Mouse (Mus musculus) liver, embryonic 14.5 days (tissue): ENCODE results near the gene Hibch. TPM values are rescaled to one million over a fixed set of nuclear protein-coding genes. Genes with fewer than 3 reads are reported as not detected.
A peak's percentile ranks its signal among the peaks of the same experiment; 100 is the strongest.

Experiments
- ATAC-seq: fragments of 200-750 bp; cut with Nextera tagmentation; 2 replicates; pipeline ENCODE4 v1.8.0; 2017; ENCODE audit warnings: moderate number of reproducible peaks, mild to moderate bottlenecking, moderate library complexity; ENCODE audit not compliant: insufficient read depth
- DNase-seq, 3 experiments: peaks; one replicate each; pipeline ENCODE4 v3.0.0-alpha.2; 2012 to 2013; ENCODE audit warnings: low read depth in 3 of 3, low spot score in 3 of 3
- H3K27ac ChIP-seq: fragments of 300-500 bp; sonication (generic); 2 replicates; pipeline ENCODE4 v1.5.1; 2014; ENCODE audit warnings: moderate library complexity, mild to moderate bottlenecking, control low read depth, inconsistent platforms
- H3K27me3 ChIP-seq: fragments of 300-500 bp; sonication (generic); 2 replicates; pipeline ENCODE4 v1.6.1; 2014; ENCODE audit warnings: mild to moderate bottlenecking, low read length, moderate library complexity; ENCODE audit not compliant: control insufficient read depth, insufficient read depth
- H3K36me3 ChIP-seq: fragments of 300-500 bp; sonication (generic); replicated peaks from 2 replicates; pipeline ENCODE4 v1.6.1; 2014; ENCODE audit warnings: low read depth; ENCODE audit not compliant: control insufficient read depth, insufficient read depth
- H3K4me1 ChIP-seq, 2 experiments: fragments of 200-500 bp in 1 of 2; fragments of 300-500 bp in 1 of 2; sonication (generic) in 1 of 2; replicated peaks; 2 replicates each; pipeline ENCODE4 v1.6.1; 2012 to 2014; ENCODE audit warnings: antibody characterized with exemption in 1 of 2, inconsistent platforms in 1 of 2, low read length in 1 of 2; ENCODE audit not compliant: control insufficient read depth in 2 of 2, insufficient read depth in 2 of 2
- H3K4me2 ChIP-seq: fragments of 300-500 bp; sonication (generic); 2 replicates; pipeline ENCODE4 v1.6.1; 2014; ENCODE audit warnings: low read depth, mild to moderate bottlenecking, control low read depth, moderate library complexity
- H3K4me3 ChIP-seq, 2 experiments: fragments of 200-500 bp in 1 of 2; fragments of 300-500 bp in 1 of 2; sonication (generic) in 1 of 2; 2 replicates each; pipeline ENCODE4 v1.5.1; 2012 to 2014; ENCODE audit warnings: low read depth in 2 of 2, low read length in 2 of 2, mild to moderate bottlenecking in 2 of 2, control low read depth in 1 of 2, inconsistent platforms in 1 of 2, moderate library complexity in 1 of 2; ENCODE audit not compliant: insufficient read depth in 1 of 2
- H3K9ac ChIP-seq: fragments of 300-500 bp; sonication (generic); replicated peaks from 2 replicates; pipeline ENCODE4 v1.6.1; 2014; ENCODE audit warnings: mild to moderate bottlenecking, control low read depth, moderate library complexity
- H3K9me3 ChIP-seq: fragments of 300-500 bp; sonication (generic); 2 replicates; pipeline ENCODE4 v1.6.1; 2016; ENCODE audit warnings: low read length, mixed read lengths; ENCODE audit not compliant: control insufficient read depth
- CTCF ChIP-seq: IDR thresholded peaks from 2 replicates; pipeline ENCODE4 v1.5.1; 2016; ENCODE audit warnings: antibody characterized with exemption, low read depth, control low read depth
- EP300 ChIP-seq: IDR thresholded peaks from 2 replicates; pipeline ENCODE4 v1.6.1; 2016; ENCODE audit warnings: antibody characterized with exemption, low read depth
- WGBS: fragments of 180-500 bp; shearing (Covaris S2); extraction: QIAGEN DNeasy Blood & Tissue Kit; methylation state at CpG from one replicate; pipeline ENCODE4 v1.1.7; 2014; ENCODE audit not compliant: insufficient replicate concordance; 5-methylcytosine and 5-hydroxymethylcytosine counted together
- polyA plus RNA-seq, 2 experiments: library from polyadenylated mRNA; depleted of rRNA in 1 of 2; stranded (reverse) in 1 of 2; unstranded in 1 of 2; fragments of >200 nt; fragmentation: Nextera tagmentation in 1 of 2; extraction: Ambion mirVana in 1 of 2; gene quantifications; 2 replicates each; pipeline versions ENCODE4 v1.2.1 to v1.2.3; 2012 to 2014

Hibch gene
- polyA plus RNA-seq, 2 experiments = 10.4 to 19.0 TPM

- Histone ChIP-seq H3K36me3 (no peaks in the 10 kb centered on the region), H3K4me3 (peak within 1 kb of the TSS; percentile 56 to 66), H3K9ac (peak within 1 kb of the TSS; percentile 56), H3K9me3 (no peaks in the 10 kb centered on the region), H3K4me1 (peaks cover 0 to 4% of the 10 kb centered on the region in 2 experiments; a peak in 2 of 4 replicates), H3K27me3 (no peaks in the 10 kb centered on the region), H3K4me2 (peak within 1 kb of the TSS; percentile 72), H3K27ac (no peak within 1 kb of the TSS)
- WGBS = under 1% methylated on average over 56 of the region's 59 CpGs
- ATAC-seq (peak; percentile 74), DNase-seq (peak; percentile 17 to 37 (median 22))
- TF ChIP-seq CTCF = peak; percentile 56
- TF ChIP-seq EP300 = no peak
Measured at GRCm38 (mm10) chr1:52816910-52817812, 27.6 kb upstream of the Hibch start, which contains the start of gene Inpp1. Inpp1 (minus strand) TSS chr1:52817688.

- Histone ChIP-seq H3K4me1 (peaks cover 0 to 4% of the 10 kb centered on the region in 2 experiments; a peak in 2 of 4 replicates), H3K27me3 (no peaks in the 10 kb centered on the region), H3K4me2 (peak overlapping the region; percentile 72), H3K27ac (no peak overlapping the region), H3K9me3 (no peaks in the 10 kb centered on the region), H3K36me3 (no peaks in the 10 kb centered on the region), H3K4me3 (peak overlapping the region; percentile 56 to 66), H3K9ac (no peak overlapping the region)
- DNase-seq (no peak), ATAC-seq (no peak)
- no peak for TF ChIP-seq EP300
- TF ChIP-seq CTCF = no peak
- 3% methylated on average over 7 of the region's 7 CpGs for WGBS
Measured at GRCm38 (mm10) chr1:52817813-52818147, 26.9 kb upstream of the Hibch start.

- 65% methylated on average over 3 of the region's 3 CpGs for WGBS
- H3K9me3 ChIP-seq = no peaks in the 10 kb centered on the region
- H3K4me2 ChIP-seq = no peak overlapping the region
- no peak overlapping the region for H3K27ac ChIP-seq
- no peak overlapping the region for H3K9ac ChIP-seq
- H3K4me1 ChIP-seq = peaks cover 0 to 2% of the 10 kb centered on the region in 2 experiments; a peak in 2 of 4 replicates
- DNase-seq (no peak), ATAC-seq (no peak)
- TF ChIP-seq EP300 (no peak), CTCF (no peak)
- no peaks in the 10 kb centered on the region for H3K27me3 ChIP-seq
- H3K4me3 ChIP-seq = no peak overlapping the region
- H3K36me3 ChIP-seq = no peaks in the 10 kb centered on the region
Measured at GRCm38 (mm10) chr1:52839099-52839498, 5.6 kb upstream of the Hibch start.

GRCm38 (mm10) chr1:52844354-52844753, 375 bp upstream of the Hibch start:
- Histone ChIP-seq H3K36me3 (no peaks in the 10 kb centered on the region), H3K27ac (peak overlapping the region; percentile 12; the same call in 1 of the 2 replicates), H3K9ac (peak overlapping the region; percentile 21; the same call in 1 of the 2 replicates), H3K4me3 (peak overlapping the region in 1 of 2 experiments; percentile 64; a peak in 2 of 4 replicates), H3K4me1 (peaks cover 6 to 17% of the 10 kb centered on the region in 2 experiments; a peak in 2 of 4 replicates), H3K9me3 (no peaks in the 10 kb centered on the region), H3K4me2 (peak overlapping the region; percentile 82), H3K27me3 (no peaks in the 10 kb centered on the region)
- ATAC-seq = no peak
- WGBS = 10% methylated on average over 3 of the region's 3 CpGs
- no peak for TF ChIP-seq CTCF
- no peak for TF ChIP-seq EP300
- DNase-seq = peak in 1 of 3 experiments; percentile 7

- Histone ChIP-seq H3K4me1 (peaks cover 6 to 23% of the 10 kb centered on the region in 2 experiments; a peak in 2 of 4 replicates), H3K9ac (no peak overlapping the region), H3K27me3 (no peaks in the 10 kb centered on the region), H3K27ac (no peak overlapping the region), H3K9me3 (no peaks in the 10 kb centered on the region), H3K36me3 (no peaks in the 10 kb centered on the region), H3K4me3 (no peak overlapping the region), H3K4me2 (no peak overlapping the region)
- ATAC-seq (no peak), DNase-seq (no peak)
- WGBS = 71% methylated on average over 4 of the region's 4 CpGs
- TF ChIP-seq CTCF (no peak), EP300 (no peak)
Measured at GRCm38 (mm10) chr1:52846556-52846955, 1.8 kb downstream of the Hibch start.
